Mouse (Mus musculus) heart, postnatal 4 days (tissue): ENCODE data around the gene Kyat1. TPM values are rescaled to one million over a fixed set of nuclear protein-coding genes. Genes with fewer than 3 reads are reported as not detected.
A peak's percentile ranks its signal among the peaks of the same experiment; 100 is the strongest.
"Not testable (repeated sequence)": the region's sequence is repeated elsewhere in the genome, so short reads cannot be mapped to it uniquely, and the experiment has no call there.

Experiments used
- DNase-seq: peaks from one replicate; pipeline ENCODE4 v3.0.0; 2021
- total RNA-seq, 2 experiments: library from RNA; stranded (reverse); gene quantifications; 2 replicates each; pipeline ENCODE4 v1.2.3; 2021

Kyat1 gene
- total RNA-seq, 2 experiments from 2014 or later: 33.3 to 35.3 TPM

DNA sequence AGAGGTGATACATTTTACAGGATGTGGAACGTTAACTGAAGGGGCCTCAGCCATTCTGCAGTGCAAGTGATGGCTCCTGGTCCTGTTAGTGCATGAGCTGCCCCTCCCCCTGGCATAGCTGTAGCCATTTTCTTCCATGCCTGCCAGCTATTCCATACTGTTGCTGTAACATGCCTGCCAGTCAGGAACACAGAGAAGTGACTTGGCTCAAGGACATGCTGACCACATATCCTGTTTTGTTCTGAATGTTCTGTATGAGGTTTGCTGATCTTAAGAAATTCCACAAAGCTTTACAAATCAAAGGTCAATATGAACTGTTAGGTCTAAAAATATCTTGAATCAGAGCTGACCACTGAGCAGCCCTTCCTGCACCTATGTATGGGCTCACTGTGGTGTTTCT lies 7.3 kb upstream of the Kyat1 start:
- no peak for DNase-seq

DNA sequence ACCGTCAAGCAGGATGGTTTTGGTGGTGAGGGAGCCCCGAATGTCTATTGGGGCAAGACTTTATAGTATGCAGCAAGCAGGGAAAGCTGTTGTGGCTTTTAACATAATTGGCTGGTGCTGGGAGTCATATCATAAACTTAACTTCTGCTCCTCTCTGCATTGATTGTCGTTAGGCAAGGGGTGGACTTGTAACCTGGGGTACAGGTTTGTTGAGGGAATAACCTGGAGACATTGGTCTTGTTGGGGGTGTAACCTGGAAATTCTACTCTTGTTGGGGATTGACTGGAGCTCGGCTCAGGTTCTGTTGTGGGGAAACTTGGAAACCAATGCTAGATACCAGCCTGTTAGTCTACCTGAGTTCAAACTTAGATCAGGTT lies 6.5 kb upstream of the Kyat1 start:
- no peak for DNase-seq

DNA sequence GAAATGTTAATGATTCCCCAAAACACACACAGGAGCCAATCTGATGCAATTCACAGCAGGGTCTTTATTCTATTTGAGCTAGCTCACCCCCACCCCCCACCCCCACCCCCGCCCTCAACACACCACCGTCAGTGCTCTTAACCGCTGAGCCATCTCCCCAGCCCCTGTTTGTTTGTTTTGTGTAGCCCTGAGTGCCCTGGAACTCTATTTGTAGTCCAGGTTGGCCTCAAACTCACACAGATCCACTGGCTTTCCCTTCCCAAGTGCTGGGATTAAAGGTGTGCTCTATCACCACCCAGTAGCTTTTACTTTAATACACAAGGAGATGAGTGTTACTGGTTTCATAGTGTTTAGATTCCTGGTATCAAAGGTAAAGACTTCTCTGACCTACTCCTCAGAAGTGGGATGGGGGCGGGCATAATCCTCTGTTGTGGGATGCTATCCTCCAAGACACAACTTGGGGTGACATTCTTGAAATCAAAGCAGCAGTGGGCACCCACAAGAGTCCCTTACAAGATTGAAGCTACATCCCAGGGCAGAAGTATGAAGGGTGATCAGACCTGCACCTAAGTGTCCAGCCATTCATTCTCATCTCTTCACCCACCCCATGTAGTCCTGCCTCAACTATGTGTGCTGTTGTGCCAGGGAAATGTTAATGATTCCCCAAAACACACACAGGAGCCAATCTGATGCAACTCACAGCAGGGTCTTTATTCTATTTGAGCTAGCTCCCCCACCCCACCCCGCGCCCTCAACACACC lies 5.9 kb upstream of the Kyat1 start:
- DNase-seq: no peak

DNA sequence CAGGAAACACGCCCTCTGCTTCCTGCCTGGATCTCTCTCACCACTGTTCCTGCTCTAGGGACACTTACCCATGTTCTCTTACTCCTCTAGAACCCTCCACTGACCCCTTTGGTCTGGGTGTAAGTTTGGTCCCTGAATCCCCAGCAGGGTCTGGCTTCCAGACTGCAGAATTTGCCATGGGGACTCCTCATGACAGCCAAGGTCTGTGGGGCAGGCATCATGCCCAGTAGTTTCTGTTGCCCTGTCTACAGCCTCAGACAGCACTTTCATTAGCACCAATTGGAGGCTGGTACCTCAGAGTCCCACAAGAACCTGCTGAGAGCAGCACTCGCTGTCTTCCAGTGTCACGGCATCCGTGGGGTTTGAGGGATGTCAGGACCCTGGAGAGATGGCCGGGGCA lies 2.2 kb upstream of the Kyat1 start:
- no peak for DNase-seq

DNA sequence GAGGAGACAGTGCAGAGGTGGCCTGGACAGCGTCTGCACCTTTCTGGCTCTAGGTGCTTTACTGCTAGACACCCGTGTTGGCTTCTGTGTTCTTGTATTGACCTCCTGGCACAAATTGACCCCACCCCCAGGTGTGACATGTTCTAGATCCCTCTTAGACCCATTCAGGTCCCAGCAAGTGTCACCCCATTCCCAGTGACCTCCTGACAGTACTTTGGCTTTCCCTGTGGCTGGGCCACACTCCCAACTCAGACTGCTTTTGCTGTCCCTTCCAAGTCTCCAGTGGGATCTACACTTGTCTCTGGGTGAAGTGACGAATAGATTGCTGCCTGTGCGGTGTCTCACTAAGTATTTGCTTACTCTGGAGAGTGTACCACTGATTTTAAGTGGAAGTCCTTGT lies 1.8 kb upstream of the Kyat1 start:
- DNase-seq: no peak

DNA sequence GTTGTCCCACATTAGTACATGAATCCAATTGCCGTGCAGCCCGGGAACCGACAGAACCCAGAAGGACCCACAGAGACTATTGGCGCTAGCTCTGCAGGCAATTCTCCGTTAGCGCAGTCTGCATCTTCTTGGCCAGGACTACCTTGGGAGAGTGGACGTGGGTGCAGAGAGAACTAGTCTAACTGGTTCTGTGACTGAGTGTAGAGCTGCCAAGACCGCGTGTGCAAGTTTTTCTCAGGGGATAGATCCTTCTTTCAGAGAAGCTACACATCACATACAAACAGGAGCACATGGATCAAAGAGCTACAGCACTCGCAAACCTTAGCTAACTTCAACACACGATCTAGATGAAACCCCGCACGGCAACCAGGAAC lies 405 bp downstream of the Kyat1 start:
- DNase-seq: peak; percentile 34

DNA sequence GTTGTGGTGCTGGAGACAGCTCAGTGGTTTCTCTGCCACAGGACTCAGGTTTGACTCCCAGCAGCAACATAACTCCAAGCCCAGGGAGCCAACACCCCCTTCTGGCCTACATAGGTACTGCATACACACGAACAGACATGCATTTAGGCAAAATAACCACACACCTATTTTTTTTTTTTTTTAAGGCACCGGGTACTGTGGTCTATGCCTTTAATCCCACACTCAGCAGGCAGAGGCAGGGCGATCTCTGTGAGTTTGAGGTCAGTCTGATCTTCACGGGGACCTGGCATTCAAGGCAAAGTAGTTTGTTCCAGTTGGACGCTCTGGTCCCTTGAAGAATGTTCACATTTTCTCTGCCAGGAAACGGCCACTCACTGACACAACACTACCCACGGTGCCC lies 2.2 kb downstream of the Kyat1 start:
- DNase-seq: peak; percentile 31

DNA sequence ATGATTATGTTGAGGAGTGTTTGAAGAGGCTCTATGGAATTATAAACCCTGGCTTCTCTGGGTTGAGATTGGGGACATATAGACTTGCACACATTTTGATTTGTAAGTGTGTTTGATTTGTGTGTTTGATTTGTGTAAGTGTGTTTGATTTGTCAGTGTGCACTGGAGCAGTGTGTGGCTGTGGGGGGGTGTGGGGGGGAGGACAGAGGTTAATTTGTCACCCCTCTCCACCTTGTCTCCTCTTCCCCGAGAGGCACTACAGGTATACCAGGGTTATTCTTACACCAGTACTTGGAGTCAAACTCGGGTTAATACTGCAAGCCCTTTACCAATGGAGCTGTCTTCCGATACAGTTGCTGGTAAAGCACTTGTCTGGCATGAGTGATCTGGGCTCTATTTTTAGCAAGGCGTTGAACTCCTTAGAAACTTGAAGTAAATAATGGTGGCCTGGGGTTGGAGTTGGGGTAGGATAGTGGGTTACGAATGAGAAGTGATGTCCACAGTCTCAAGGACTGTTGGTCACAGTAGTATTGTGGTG lies 5.2 kb downstream of the Kyat1 start:
- DNase-seq: no peak

DNA sequence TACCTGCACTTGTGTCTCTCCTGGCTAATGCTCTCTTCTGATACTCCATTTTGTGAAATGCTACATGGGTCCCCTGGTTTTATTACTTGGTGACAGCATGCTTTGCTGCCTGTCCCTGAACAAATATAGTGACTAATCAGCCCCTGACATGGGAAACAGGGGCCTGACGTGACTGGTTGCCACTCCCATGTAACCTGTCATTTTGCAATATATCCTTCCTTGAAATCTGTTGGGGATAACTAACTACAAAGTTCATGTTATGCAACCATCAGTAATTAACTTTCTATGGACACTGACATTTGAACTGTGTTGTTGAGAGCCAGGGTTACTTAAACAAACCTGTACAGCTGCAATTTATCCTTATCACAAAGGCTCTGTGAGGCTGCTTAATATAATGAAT lies 5.7 kb downstream of the Kyat1 start:
- no peak for DNase-seq

DNA sequence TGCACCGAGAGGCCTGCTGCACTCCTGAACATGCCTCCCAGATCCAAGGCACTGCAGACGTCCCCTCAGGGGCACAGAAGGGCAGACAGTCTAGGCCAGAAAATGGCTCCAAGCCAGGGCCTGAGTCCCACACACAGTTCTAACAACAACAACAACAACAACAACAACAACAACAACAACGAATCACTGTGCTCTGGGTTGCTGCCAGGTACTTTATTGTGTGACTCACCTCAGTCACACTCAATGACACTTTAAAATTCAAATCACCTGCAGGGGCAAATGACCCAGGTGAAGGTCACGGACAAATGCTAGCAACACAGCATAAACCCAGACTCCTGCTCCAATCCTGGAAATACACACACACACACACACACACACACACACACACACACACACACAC lies 7.6 kb downstream of the Kyat1 start:
- no peak for DNase-seq

DNA sequence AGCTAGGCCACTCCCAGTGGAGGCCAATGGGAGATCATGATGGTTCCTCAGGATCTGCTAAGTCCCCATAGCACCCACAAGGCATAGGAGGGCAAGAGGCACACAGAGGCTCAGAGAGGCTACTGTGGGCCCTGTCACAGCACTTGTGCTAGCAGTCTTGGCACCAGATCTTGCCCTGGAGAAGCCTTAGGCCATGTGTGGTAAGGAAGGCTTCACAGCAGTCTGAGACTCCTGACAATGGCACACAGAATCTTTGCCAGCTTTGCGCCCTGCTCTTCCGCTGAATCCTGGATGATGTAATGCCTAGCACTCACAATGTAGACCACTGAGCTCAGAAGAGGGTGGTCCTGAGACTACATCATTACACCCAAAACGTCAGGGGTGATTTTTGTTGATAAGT lies 11.0 kb downstream of the Kyat1 start:
- DNase-seq: no peak

DNA sequence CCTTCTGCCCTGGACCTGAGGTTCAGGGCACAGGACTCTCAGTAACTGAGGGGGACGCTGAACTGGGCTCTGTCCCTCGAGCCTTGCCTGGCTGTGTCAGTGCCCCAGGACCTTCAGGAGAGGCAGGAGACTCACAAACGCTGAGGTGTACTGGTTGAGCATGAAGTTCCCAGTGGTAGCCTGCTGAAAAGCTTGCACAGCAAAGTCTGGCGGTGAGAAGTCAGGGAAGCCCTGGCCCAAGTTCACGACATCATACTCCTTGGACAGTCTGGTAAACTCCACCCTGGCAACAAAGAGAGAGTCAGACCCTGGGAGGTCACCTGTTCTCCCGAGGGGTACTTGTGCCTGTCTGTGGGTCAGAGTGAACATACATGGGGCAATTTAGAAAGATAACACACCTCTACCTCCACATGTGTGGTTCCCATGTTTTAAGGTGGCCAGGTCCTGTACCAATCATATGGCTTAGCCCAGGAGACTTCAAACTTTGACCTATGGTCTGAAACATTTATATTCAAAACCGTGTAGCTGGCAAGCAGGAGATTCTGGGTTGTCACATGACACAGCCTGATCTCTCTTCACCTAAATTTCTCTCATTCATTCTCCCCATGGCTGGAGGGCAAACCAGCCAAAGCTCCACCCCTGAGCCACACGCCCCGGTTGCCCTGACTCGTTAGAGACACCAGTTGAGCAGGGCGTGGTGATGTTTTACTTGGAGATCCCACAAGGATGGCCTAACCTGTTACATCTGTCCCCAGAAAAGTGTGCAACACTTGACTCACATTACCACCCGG lies 13.7 kb downstream of the Kyat1 start:
- no peak for DNase-seq

DNA sequence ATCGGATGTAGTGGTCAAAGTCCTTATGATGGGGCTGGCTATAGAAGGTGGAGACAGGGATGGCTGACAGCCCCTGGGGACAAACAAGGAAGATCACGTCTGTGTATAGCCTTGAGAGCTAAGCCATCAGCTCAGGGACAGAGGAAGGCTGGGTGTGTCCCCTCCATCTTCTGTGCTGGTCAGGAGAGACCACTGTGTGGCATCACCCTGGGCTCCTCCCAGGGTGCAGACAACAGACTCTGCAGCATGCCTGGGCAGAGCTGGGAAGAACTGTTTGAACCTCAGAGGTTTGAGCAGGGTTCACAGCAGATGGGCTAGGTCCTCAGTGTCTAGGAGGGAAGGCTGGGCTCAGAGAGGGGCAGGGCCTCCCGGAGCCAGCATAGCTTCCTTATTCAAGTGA lies 20.0 kb downstream of the Kyat1 start:
- DNase-seq: no peak

DNA sequence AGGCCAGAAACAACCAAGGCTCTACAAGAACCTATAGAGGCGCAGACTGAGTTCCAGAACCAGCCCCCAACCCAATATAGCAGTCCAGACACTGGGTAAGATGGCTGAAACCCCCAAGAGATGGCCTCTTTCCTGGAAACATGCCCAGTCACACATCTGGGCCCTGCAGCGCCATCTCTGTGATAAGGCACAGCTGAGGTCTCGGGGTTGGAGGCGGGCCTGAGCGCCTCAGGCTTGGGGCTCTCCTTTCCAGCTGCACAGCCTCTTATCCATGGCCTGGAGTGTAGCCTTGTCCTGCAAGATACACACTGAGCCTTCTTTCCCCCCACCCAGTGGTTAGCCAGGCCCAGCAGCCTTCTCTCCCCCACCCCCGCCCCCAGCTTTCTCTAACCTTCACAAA lies 20.4 kb downstream of the Kyat1 start:
- no peak for DNase-seq

DNA sequence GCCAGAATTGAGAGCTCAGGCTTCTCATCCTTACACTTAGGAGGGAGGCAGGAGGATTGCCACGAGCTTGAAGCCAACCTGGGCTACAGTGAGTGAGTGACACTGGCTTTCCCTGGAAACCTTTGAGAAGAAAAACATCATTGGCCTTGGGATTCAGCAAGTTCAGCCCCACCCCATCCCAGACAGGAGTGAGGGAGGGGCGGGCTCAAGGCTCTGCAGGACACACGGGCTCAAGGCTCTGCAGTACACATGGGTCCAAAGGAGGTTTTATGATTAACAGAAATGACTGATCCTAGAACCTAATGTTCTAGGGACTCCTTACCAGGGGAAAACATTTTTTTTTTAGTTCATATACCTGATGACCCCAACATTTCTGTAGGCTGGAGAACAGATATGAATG lies 21.9 kb downstream of the Kyat1 start:
- DNase-seq: no peak

DNA sequence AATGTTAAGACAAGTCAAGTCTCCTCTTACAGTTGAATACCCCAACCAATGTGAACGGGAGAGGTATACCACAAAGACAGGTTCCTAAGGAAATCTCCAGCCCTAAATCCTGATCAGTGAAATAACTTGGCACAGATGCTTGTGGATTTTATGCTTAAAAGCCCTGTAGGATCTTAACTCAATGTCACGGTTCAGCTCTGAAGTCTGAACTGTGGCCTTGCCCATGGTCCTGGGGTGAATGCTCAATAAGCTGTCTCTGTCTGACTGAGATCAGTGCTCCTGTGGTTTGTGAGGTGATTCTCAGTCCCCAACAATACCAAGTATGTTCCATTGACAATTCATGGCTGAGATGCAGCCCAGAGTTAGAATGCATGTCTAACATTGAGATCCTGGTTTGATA lies 23.2 kb downstream of the Kyat1 start:
- no peak for DNase-seq

DNA sequence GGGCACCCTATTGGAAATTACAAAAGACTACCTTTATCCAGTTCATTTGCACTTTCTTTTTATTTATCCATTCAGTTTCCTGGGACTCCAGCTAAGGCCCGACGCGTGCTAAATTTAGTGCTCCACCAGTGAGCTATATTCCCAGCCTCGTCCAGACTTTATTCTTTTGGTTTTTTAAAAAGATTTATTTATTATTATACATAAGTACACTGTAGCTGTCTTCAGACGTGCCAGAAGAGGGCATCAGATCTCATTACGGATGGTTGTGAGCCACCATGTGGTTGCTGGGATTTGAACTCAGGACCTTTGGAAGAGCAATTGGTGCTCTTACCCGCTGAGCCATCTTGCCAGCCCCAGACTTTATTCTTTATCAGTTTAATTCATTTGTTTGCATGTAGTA lies 26.9 kb downstream of the Kyat1 start:
- not testable (repeated sequence) for DNase-seq

DNA sequence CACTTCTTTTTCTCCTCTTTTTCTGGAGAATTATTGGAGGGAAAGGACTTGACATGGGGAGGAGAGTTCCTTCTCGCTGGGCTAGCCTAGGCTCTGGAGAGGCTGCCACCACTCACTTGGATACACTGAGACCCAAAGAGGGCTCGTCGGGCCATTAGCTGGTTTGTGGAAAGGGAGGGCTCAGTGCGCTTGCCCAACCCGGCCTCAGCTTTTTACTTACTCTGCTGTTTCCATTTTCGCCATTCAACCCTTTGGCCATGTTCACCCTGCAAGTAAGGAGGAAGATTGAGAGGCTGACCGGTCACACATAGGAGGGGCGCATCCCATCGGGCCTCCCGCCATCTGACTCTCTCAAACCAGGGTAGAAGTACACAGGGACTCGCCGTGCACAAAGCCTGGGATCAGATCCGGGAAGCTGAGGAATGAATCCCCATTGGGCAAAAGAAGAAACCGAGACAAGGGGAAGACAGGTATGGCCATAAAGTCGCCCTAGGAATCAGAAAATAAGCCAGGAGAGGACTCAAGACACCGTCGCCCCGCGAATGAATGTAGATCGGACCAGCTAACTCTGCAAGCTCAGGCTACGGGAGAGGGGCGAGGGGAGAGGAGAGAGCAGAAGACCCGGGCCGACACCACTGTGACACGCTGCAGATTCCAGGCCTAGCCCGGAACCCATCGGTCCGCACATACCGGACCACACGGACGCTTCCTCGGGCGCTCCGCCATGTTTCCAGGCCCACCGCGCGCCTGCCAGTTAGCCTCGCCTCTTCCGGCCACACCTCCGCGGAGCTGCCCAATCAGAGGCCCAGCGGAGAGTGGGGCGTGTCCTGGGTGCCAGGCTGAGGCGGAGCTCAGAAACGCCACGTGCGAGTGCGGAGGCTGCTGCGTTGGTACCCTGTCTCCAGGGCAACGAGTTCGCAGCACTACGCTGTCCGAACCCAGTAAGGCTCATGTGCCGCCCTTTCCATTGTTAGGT lies 27.7 kb downstream of the Kyat1 start, which contains the start of gene Spout1:
Spout1 (minus strand) TSS at position 760 of the 976 bp plus-strand sequence.
- peak; percentile 97 for DNase-seq

DNA sequence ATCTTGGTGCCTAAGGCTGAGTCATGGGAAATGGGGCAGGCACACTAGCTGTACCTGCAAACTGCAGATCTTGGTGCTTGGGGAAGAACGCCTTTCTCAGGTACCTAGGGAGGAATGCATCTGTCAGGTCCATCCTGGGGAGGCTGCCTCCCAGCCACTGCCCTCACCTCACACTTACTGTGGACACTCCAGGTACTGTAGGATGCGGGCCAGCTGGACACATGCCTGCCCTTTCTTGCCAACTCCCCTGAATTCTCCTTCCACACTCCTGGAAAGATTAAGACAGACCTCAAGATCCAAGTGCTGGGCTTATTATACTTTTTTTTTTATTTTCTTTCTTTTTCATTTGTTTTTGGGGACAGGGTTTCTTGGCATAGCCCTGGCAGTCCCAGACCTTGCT lies 29.1 kb downstream of the Kyat1 start:
- DNase-seq: no peak

DNA sequence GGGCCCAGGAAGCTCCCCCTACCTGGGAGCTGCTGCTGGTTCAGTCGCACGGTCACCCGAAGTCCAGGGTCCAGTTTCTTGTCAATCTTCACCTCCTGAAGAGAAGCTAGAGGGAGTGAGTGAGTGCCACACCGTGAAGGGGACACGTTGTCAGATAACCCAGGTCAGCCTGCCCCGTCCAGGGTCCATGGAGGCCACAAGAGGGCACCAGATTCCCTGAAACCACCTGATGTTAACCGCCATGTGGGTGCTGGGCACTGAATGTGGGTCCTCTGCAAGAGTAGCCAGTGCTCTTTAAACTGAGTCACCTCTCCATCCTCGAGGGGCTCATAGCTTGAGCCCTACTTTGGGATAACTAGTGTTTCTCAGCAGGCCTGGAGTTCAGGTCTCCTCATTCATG lies 29.8 kb downstream of the Kyat1 start:
- DNase-seq: no peak

DNA sequence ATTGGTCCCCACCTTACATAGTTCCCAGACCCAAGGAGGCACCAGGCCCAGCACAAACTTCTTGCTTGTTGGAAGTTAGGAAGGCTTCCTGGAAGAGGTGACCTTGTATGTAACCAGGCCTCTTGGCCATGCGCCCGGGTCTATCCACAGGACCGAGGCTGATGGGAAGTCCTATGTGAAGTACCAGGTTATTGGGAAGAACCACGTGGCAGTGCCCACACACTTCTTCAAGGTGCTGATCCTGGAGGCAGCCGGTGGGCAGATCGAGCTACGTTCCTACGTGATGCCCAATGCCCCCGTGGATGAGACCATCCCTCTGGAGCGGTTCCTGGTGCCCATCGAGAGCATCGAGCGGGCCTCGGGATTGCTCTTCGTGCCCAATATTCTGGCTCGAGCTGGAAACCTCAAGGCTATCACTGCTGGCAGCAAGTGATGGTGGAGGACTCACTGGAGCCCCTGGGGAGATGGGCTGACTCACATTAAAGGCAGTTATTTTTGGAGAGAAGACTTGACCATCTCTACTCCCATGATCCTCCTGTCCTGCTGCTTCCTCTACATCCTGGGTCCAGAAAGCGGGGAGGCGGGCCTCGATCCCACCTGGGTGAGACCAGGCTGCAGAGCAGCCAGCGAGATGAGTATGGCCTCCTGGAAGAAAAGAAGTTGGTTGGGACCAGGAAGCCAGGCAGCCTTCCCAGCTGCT lies 32.0 kb downstream of the Kyat1 start:
- no peak for DNase-seq

DNA sequence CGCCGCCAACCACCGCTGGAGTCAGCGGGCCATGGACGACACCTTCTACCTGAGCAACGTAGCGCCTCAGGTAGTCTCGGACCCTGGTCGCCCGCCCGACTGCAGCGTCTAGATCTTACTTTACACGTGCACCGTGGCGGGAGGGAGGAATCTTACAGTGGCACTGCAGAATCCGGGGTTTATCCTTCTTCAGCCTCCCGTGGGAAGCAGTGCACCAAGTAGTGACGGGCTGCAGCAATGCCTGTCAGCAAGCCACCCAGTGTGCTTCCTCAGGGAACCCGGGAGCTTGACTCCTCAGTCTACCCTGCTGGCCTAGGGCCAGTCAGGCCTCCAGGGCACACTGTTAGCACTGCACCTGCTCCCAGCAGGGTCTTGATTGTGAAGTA lies 33.7 kb downstream of the Kyat1 start:
- DNase-seq: no peak
